Mouse (Mus musculus) megakaryocyte, embryonic 14.5 days (primary cell): ENCODE data around the gene Rbm12.

Source experiments
- FLI1 ChIP-seq: IDR thresholded peaks from 2 replicates; pipeline ENCODE4 v1.6.1; 2012; ENCODE audit warnings: low read length, inconsistent platforms, mixed read lengths
- GATA1 ChIP-seq: IDR thresholded peaks from 3 replicates; pipeline ENCODE4 v1.6.1; 2012; ENCODE audit warnings: mixed read lengths, low read length, inconsistent platforms, borderline replicate concordance

- TF ChIP-seq GATA1 (no peak), FLI1 (no peak)
Measured at GRCm38 (mm10) chr2:156126992-156127391, 15.2 kb upstream of the Rbm12 start, which contains the start of gene Gm28036.
